In the genomic region with DNA sequence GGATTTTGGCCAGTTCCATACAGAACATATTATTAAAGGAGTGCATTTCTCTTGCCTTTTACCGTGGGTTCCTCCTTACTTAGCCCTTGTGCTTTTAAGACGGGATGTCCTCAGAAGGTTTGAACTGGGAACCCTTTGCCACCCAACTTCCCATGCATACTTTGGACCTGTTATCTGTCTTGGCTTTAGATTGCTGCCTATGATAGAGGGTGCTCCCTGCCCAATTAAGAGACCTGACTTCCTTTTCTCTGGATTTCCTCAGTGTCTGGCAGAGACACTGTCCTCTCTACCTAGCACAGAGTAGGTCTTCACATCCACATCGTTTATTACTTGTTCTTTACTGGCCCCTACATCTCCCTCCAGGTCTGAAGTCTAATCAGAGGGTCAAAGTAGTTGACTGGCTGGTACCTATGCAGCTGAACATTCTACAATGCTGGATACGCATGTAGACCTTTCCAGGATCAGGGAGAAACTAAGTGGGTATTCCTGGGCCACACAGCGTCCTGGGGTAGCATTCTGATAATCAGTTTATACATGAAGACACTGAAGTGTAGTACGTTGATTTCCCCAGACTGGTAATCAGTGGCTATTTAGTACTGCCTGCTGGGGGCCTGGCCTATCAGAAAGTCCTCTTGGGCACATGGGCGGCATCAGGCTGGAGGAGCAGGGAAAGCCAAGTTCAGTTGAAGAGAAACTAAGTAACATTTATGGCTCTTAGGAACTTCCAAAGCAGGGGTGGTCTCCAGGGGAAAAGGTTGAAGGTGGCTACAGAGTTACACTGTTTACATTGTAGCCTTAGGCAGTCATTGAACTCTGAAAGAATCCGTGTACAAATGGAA, we compare ENCODE assay signal across 8 mouse cellular contexts. TPM values are rescaled to one million over a fixed set of nuclear protein-coding genes. Genes with fewer than 3 reads are reported as not detected.
DNase-seq lines count a peak whose midpoint lies in the region; ATAC-seq and TF ChIP-seq lines count a peak whose summit lies in the region.

No protein-coding gene starts in this region.

- peak overlapping the region; percentile 97 for H3K4me2 ChIP-seq in kidney, postnatal 0 days (ENCODE audit: low read length)
- peak overlapping the region; percentile 74 for H3K4me2 ChIP-seq in embryonic facial prominence, embryonic 11.5 days (ENCODE audit: low read depth, low read length)
- peak overlapping the region; percentile 92 for H3K4me2 ChIP-seq in intestine, postnatal 0 days (replicated peaks; ENCODE audit: low read depth)

- H3K36me3 ChIP-seq in kidney, postnatal 0 days (ENCODE audit: insufficient read depth, low read length), result 0 out of 2 replicates have a peak, but pooled peaks cover 2% of the 10 kb centered on the region
- H3K36me3 ChIP-seq in embryonic facial prominence, embryonic 11.5 days (replicated peaks; ENCODE audit: control insufficient read depth, insufficient read depth, low read depth, low read length), result no peaks in the 10 kb centered on the region
- H3K36me3 ChIP-seq in intestine, postnatal 0 days (ENCODE audit: control insufficient read depth, insufficient read depth), result 0 out of 2 replicates have a peak, but pooled peaks cover 10% of the 10 kb centered on the region

- no peak for TF ChIP-seq CTCF in kidney, postnatal 0 days (IDR thresholded peaks at IDR 0.05; ENCODE audit: low read depth)
- TF ChIP-seq CTCF in intestine, postnatal 0 days (IDR thresholded peaks at IDR 0.05; ENCODE audit: low read depth), result no peak

- H3K9ac ChIP-seq in kidney, postnatal 0 days (ENCODE audit: low read depth, low read length), result peak overlapping the region; percentile 82
- peak overlapping the region; percentile 78 for H3K9ac ChIP-seq in embryonic facial prominence, embryonic 11.5 days (replicated peaks; ENCODE audit: low read length)
- peak overlapping the region; percentile 83 for H3K9ac ChIP-seq in intestine, postnatal 0 days (ENCODE audit: low read depth, low read length)

- DNase-seq in kidney, postnatal 0 days (ENCODE audit: low spot score), result no peak
- no peak for DNase-seq in kidney, adult 11 months
- DNase-seq in embryonic facial prominence, embryonic 11.5 days (ENCODE audit: low spot score), result no peak
- DNase-seq in neural tube, embryonic 10.5 days (ENCODE audit: extremely low spot score, low spot score), result peak; percentile 21
- no peak for DNase-seq in right cerebral cortex, adult 2 months (ENCODE audit: low spot score in 2 of 2)
- DNase-seq in thymus, postnatal 0 days (ENCODE audit: low spot score), result no peak
- DNase-seq in frontal cortex, postnatal 25 days (ENCODE audit: low spot score in 2 of 2), result no peak

- H3K27ac ChIP-seq in kidney, postnatal 0 days, result no peak overlapping the region
- H3K27ac ChIP-seq in embryonic facial prominence, embryonic 11.5 days (replicated peaks; ENCODE audit: low read depth, low read length), result no peak overlapping the region; the same call in 1 of the 2 replicates
- H3K27ac ChIP-seq in intestine, postnatal 0 days (ENCODE audit: low read depth, low read length), result peak overlapping the region; percentile 93; the same call in 1 of the 2 replicates

- no peak for ATAC-seq in kidney, postnatal 0 days (replicated peaks; ENCODE audit: low FRiP score, low read depth)
- ATAC-seq in embryonic facial prominence, embryonic 11.5 days (replicated peaks; ENCODE audit: insufficient number of reproducible peaks, low FRiP score, low TSS enrichment, low read depth), result no peak
- no peak for ATAC-seq in intestine, postnatal 0 days

- H3K4me1 ChIP-seq in kidney, postnatal 0 days (replicated peaks; ENCODE audit: insufficient read depth, low read length), result peaks cover 24% of the 10 kb centered on the region
- no peaks in the 10 kb centered on the region for H3K4me1 ChIP-seq in embryonic facial prominence, embryonic 11.5 days (ENCODE audit: control insufficient read depth, insufficient read depth, low read length)
- peaks cover 13% of the 10 kb centered on the region; the same call in 1 of the 2 replicates for H3K4me1 ChIP-seq in intestine, postnatal 0 days (replicated peaks; ENCODE audit: control insufficient read depth, insufficient read depth, low read length)

- no peaks in the 10 kb centered on the region for H3K27me3 ChIP-seq in kidney, postnatal 0 days (ENCODE audit: insufficient read depth, low read length)
- no peaks in the 10 kb centered on the region for H3K27me3 ChIP-seq in embryonic facial prominence, embryonic 11.5 days (ENCODE audit: control insufficient read depth, insufficient read depth, low read length)
- H3K27me3 ChIP-seq in intestine, postnatal 0 days (replicated peaks; ENCODE audit: control insufficient read depth, insufficient read depth, low read length), result no peaks in the 10 kb centered on the region

- WGBS in kidney, postnatal 0 days, result 24% methylated on average over 8 of the region's 8 CpGs
- 38% methylated on average over 8 of the region's 8 CpGs for WGBS in embryonic facial prominence, embryonic 11.5 days
- 12% methylated on average over 8 of the region's 8 CpGs for WGBS in intestine, postnatal 0 days

- no peaks in the 10 kb centered on the region for H3K9me3 ChIP-seq in kidney, postnatal 0 days (replicated peaks; ENCODE audit: low read length)
- H3K9me3 ChIP-seq in embryonic facial prominence, embryonic 11.5 days (replicated peaks; ENCODE audit: control insufficient read depth, low read length), result no peaks in the 10 kb centered on the region
- no peaks in the 10 kb centered on the region for H3K9me3 ChIP-seq in intestine, postnatal 0 days (ENCODE audit: control insufficient read depth)

- peak overlapping the region; percentile 65 for H3K4me3 ChIP-seq in kidney, postnatal 0 days (replicated peaks; ENCODE audit: low read depth, low read length)
- H3K4me3 ChIP-seq in embryonic facial prominence, embryonic 11.5 days (ENCODE audit: low read depth, low read length), result peak overlapping the region; percentile 62
- peak overlapping the region; percentile 69 for H3K4me3 ChIP-seq in intestine, postnatal 0 days (ENCODE audit: low read depth, low read length)

RNA-seq across cellular contexts. Expression of a gene that starts 2.3 kb away (rescaled TPM):
- 238 and 253 TPM in 2 replicates for polyA plus RNA-seq in kidney, postnatal 0 days (2015; fragmentation: Nextera tagmentation; extraction: Ambion mirVana)
- polyA plus RNA-seq in embryonic facial prominence, embryonic 11.5 days (2014; fragmentation: Nextera tagmentation; extraction: Ambion mirVana), result 131 TPM in 2 replicates
- polyA plus RNA-seq in intestine, postnatal 0 days (2015; fragmentation: Nextera tagmentation; extraction: Ambion mirVana), result 174 and 177 TPM in 2 replicates
- 246 and 255 TPM in 2 replicates for polyA plus RNA-seq in thymus, postnatal 0 days (2015; fragmentation: Nextera tagmentation; extraction: Ambion mirVana)

RNA-seq across cellular contexts. Expression of a gene that starts 59.2 kb away (rescaled TPM):
- polyA plus RNA-seq in kidney, postnatal 0 days (2015; fragmentation: Nextera tagmentation; extraction: Ambion mirVana), result 2.8 and 3.0 TPM in 2 replicates
- 0.88 and 2.2 TPM in 2 replicates for polyA plus RNA-seq in embryonic facial prominence, embryonic 11.5 days (2014; fragmentation: Nextera tagmentation; extraction: Ambion mirVana)
- polyA plus RNA-seq in intestine, postnatal 0 days (2015; fragmentation: Nextera tagmentation; extraction: Ambion mirVana), result 1.5 and 1.7 TPM in 2 replicates
- polyA plus RNA-seq in thymus, postnatal 0 days (2015; fragmentation: Nextera tagmentation; extraction: Ambion mirVana), result 1.1 and 1.9 TPM in 2 replicates
